Mouse (Mus musculus) kidney, postnatal 14 days (tissue): ENCODE data around the gene Pcp4l1.
"Not testable (repeated sequence)": the region's sequence is repeated elsewhere in the genome, so short reads cannot be mapped to it uniquely, and the experiment has no call there.

Source experiments
- DNase-seq: peaks from one replicate; pipeline ENCODE4 v3.0.0; 2022; ENCODE audit warnings: mixed read lengths

Gene Pcp4l1

GRCm38 (mm10) chr1:171195887-171196397 is at the start of gene Pcp4l1:
Gene Pcp4l1, minus strand, starts transcription at chr1:171196268.
- DNase-seq = peak; percentile 68

- DNase-seq = no peak
Observed at GRCm38 (mm10) chr1:171245353-171245752, 49.3 kb upstream of the Pcp4l1 start.

- DNase-seq = not testable (repeated sequence)
Observed at GRCm38 (mm10) chr1:171241952-171242351, 45.9 kb upstream of the Pcp4l1 start.

- DNase-seq = no peak
Observed at GRCm38 (mm10) chr1:171240911-171241310, 44.8 kb upstream of the Pcp4l1 start.

GRCm38 (mm10) chr1:171239992-171240744 is 44.1 kb upstream of the Pcp4l1 start:
- peak; percentile 82 for DNase-seq

GRCm38 (mm10) chr1:171238463-171238862 is 42.4 kb upstream of the Pcp4l1 start:
- DNase-seq = peak; percentile 73

- peak; percentile 44 for DNase-seq
Observed at GRCm38 (mm10) chr1:171237438-171237837, 41.4 kb upstream of the Pcp4l1 start.

GRCm38 (mm10) chr1:171235791-171236190 is 39.7 kb upstream of the Pcp4l1 start:
- DNase-seq = no peak

- no peak for DNase-seq
Observed at GRCm38 (mm10) chr1:171234538-171234937, 38.5 kb upstream of the Pcp4l1 start.

- no peak for DNase-seq
Observed at GRCm38 (mm10) chr1:171234126-171234525, 38.1 kb upstream of the Pcp4l1 start, which contains the start of gene Fcer1g. Gene Fcer1g, minus strand, starts transcription at chr1:171234365.

GRCm38 (mm10) chr1:171232800-171233730 is 37.0 kb upstream of the Pcp4l1 start:
- no peak for DNase-seq

GRCm38 (mm10) chr1:171232348-171232747 is 36.3 kb upstream of the Pcp4l1 start:
- no peak for DNase-seq

- DNase-seq = no peak
Observed at GRCm38 (mm10) chr1:171231844-171232243, 35.8 kb upstream of the Pcp4l1 start.

GRCm38 (mm10) chr1:171230215-171230614 is 34.1 kb upstream of the Pcp4l1 start:
- DNase-seq = no peak

GRCm38 (mm10) chr1:171229750-171230149 is 33.7 kb upstream of the Pcp4l1 start:
- DNase-seq = no peak

- DNase-seq = no peak
Observed at GRCm38 (mm10) chr1:171227879-171228278, 31.8 kb upstream of the Pcp4l1 start.

GRCm38 (mm10) chr1:171226780-171227179 is 30.7 kb upstream of the Pcp4l1 start:
- DNase-seq = no peak

- no peak for DNase-seq
Observed at GRCm38 (mm10) chr1:171224857-171225256, 28.8 kb upstream of the Pcp4l1 start, which contains the start of gene Apoa2. Gene Apoa2, plus strand, starts transcription at chr1:171225054.

- DNase-seq = peak; percentile 58
Observed at GRCm38 (mm10) chr1:171223796-171224195, 27.7 kb upstream of the Pcp4l1 start.

- no peak for DNase-seq
Observed at GRCm38 (mm10) chr1:171223168-171223567, 27.1 kb upstream of the Pcp4l1 start.

- peak; percentile 97 for DNase-seq
Observed at GRCm38 (mm10) chr1:171222238-171223155, 26.4 kb upstream of the Pcp4l1 start, which contains the start of gene Tomm40l. Gene Tomm40l, minus strand, starts transcription at chr1:171222514.
